Mouse (Mus musculus): Measurements from ENCODE around the gene Cadps. TPM values are rescaled to one million over a fixed set of nuclear protein-coding genes. Genes with fewer than 3 reads are reported as not detected.

Cadps gene
- polyA plus RNA-seq, 1 experiment from 2014 or later, result 2.3 TPM

- Histone ChIP-seq H3K4me2 (ENCODE audit: low read depth, low read length) (no peak overlapping the region), H3K27me3 (ENCODE audit: control insufficient read depth, insufficient read depth, low read length) (peaks cover 95% of the 10 kb centered on the region), H3K9me3 (replicated peaks; ENCODE audit: control insufficient read depth, low read length) (no peaks in the 10 kb centered on the region), H3K27ac (ENCODE audit: low read length) (no peak overlapping the region), H3K36me3 (ENCODE audit: control insufficient read depth, insufficient read depth, low read length) (no peaks in the 10 kb centered on the region), H3K9ac (ENCODE audit: low read length) (no peak overlapping the region), H3K4me1 (ENCODE audit: control insufficient read depth, insufficient read depth, low read length) (peaks cover 13% of the 10 kb centered on the region), H3K4me3 (replicated peaks; ENCODE audit: low read length) (no peak overlapping the region)
- WGBS, result 5% methylated on average over 24 of the region's 24 CpGs
- ATAC-seq (ENCODE audit: insufficient read depth, low FRiP score), result no peak
Observed at GRCm38 (mm10) chr14:12341789-12342457, 481.0 kb downstream of the Cadps start.

DNA sequence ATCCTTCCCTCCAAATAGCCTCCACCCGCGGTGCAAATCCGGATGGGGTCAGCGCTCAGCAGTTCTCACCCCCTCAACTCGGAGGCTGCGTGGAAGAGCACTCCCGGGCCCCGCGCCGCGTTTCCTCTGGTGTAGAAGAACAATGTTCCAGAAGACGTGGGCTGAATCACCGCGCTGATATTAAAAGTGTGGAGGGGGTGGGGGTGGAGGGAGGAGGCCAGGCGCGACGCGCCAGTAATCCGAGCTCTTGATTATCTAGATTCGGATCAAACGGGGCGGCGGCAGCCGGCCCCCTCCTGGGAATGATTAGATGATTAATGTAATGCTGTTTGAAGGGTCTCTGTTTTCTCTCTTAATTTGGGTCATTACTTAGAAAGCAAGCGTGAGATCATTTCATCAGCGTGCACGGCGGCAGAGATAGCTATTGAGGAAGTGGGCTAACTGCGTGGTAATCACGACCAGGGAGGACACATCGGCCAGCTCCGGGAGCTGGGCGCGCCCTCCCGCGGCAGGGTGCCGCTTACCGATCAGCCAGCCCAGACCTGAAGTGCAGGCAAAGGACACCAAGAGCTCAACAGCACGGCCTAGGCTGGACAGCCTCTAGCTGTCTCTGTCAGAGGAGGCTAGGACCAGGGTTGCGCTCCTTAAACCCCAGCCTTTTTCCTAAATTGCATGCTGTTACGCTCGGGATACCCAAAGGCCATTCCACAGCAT lies 481.6 kb downstream of the Cadps start:
- no peak overlapping the region for H3K9ac ChIP-seq (ENCODE audit: low read length)
- H3K4me3 ChIP-seq (replicated peaks; ENCODE audit: low read length), result peak overlapping the region; percentile 22
- WGBS, result 1% methylated on average over 42 of the region's 42 CpGs
- no peak for ATAC-seq (ENCODE audit: insufficient read depth, low FRiP score)
- peak overlapping the region; percentile 36 for H3K4me2 ChIP-seq (ENCODE audit: low read depth, low read length)
- no peak overlapping the region for H3K27ac ChIP-seq (ENCODE audit: low read length)
- H3K27me3 ChIP-seq (ENCODE audit: control insufficient read depth, insufficient read depth, low read length), result peaks cover 95% of the 10 kb centered on the region
- H3K9me3 ChIP-seq (replicated peaks; ENCODE audit: control insufficient read depth, low read length), result no peaks in the 10 kb centered on the region
- H3K36me3 ChIP-seq (ENCODE audit: control insufficient read depth, insufficient read depth, low read length), result no peaks in the 10 kb centered on the region
- H3K4me1 ChIP-seq (ENCODE audit: control insufficient read depth, insufficient read depth, low read length), result peaks cover 13% of the 10 kb centered on the region

GRCm38 (mm10) chr14:12340238-12341074 lies 482.4 kb downstream of the Cadps start:
- no peak overlapping the region for H3K4me3 ChIP-seq (replicated peaks; ENCODE audit: low read length)

DNA sequence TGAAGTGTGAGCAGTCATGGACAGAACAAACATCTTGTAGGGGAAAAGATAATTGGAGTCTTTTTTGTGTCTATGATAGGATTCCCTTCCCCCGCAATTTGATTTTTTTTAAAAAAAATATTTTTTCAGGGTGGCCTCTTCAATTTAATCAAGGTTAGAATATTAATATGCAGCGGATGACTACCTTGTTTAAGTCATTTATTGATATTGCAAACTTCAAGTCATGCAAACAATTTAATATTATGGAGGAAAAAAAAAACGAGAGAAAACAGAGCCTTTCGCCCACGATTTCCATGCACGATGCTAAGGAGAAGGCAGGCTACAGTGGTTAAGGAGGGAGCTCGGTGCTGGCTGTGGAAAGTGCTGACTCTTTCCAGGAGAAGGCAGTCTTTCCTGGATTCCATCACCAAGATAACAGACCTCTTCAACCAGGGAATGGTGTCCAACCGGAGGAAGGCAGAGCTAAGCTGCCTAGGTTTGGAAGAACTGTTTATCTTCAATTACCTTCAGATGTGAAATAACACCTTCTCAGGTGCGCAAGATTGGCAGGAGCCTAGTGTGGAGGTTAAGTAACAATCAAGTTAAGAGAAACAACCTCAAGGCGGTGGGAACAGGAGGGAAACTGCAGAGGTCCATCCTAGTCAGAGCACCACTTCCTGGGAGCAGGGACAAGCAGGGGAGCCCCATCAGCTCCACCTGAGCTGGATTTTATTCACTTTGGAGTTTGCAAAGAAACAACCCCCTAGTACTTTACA lies 483.9 kb downstream of the Cadps start:
- peaks cover 5% of the 10 kb centered on the region; the same call in 1 of the 2 replicates for H3K4me1 ChIP-seq (ENCODE audit: control insufficient read depth, insufficient read depth, low read length)
- no peak overlapping the region for H3K4me3 ChIP-seq (replicated peaks; ENCODE audit: low read length)
- H3K9ac ChIP-seq (ENCODE audit: low read length), result no peak overlapping the region
- H3K27ac ChIP-seq (ENCODE audit: low read length), result no peak overlapping the region
- no peak overlapping the region for H3K4me2 ChIP-seq (ENCODE audit: low read depth, low read length)
- H3K9me3 ChIP-seq (replicated peaks; ENCODE audit: control insufficient read depth, low read length), result no peaks in the 10 kb centered on the region
- ATAC-seq (ENCODE audit: insufficient read depth, low FRiP score), result no peak
- peaks cover 85% of the 10 kb centered on the region for H3K27me3 ChIP-seq (ENCODE audit: control insufficient read depth, insufficient read depth, low read length)
- WGBS, result 3% methylated on average over 10 of the region's 10 CpGs
- no peaks in the 10 kb centered on the region for H3K36me3 ChIP-seq (ENCODE audit: control insufficient read depth, insufficient read depth, low read length)

More at GRCm38 (mm10) chr14:12340238-12341074, 482.4 kb downstream of the Cadps start:
- H3K9ac ChIP-seq (ENCODE audit: low read length), result no peak overlapping the region
- no peak overlapping the region for H3K4me2 ChIP-seq (ENCODE audit: low read depth, low read length)
- WGBS, result 2% methylated on average over 19 of the region's 19 CpGs
- H3K36me3 ChIP-seq (ENCODE audit: control insufficient read depth, insufficient read depth, low read length), result no peaks in the 10 kb centered on the region
- no peaks in the 10 kb centered on the region for H3K9me3 ChIP-seq (replicated peaks; ENCODE audit: control insufficient read depth, low read length)
- no peak for ATAC-seq (ENCODE audit: insufficient read depth, low FRiP score)
- no peak overlapping the region for H3K27ac ChIP-seq (ENCODE audit: low read length)
- H3K27me3 ChIP-seq (ENCODE audit: control insufficient read depth, insufficient read depth, low read length), result peaks cover 95% of the 10 kb centered on the region
- peaks cover 13% of the 10 kb centered on the region for H3K4me1 ChIP-seq (ENCODE audit: control insufficient read depth, insufficient read depth, low read length)

- H3K27me3 ChIP-seq (ENCODE audit: control insufficient read depth, insufficient read depth, low read length), result peaks cover 77% of the 10 kb centered on the region
- no peak overlapping the region for H3K4me3 ChIP-seq (replicated peaks; ENCODE audit: low read length)
- 5% methylated on average over 16 of the region's 16 CpGs for WGBS
- ATAC-seq (ENCODE audit: insufficient read depth, low FRiP score), result no peak
- peaks cover 5% of the 10 kb centered on the region; the same call in 1 of the 2 replicates for H3K4me1 ChIP-seq (ENCODE audit: control insufficient read depth, insufficient read depth, low read length)
- H3K9me3 ChIP-seq (replicated peaks; ENCODE audit: control insufficient read depth, low read length), result no peaks in the 10 kb centered on the region
- no peak overlapping the region for H3K27ac ChIP-seq (ENCODE audit: low read length)
- H3K9ac ChIP-seq (ENCODE audit: low read length), result no peak overlapping the region
- no peak overlapping the region for H3K4me2 ChIP-seq (ENCODE audit: low read depth, low read length)
- H3K36me3 ChIP-seq (ENCODE audit: control insufficient read depth, insufficient read depth, low read length), result no peaks in the 10 kb centered on the region
Observed at GRCm38 (mm10) chr14:12337998-12338809, 484.7 kb downstream of the Cadps start.

- Histone ChIP-seq H3K36me3 (ENCODE audit: control insufficient read depth, insufficient read depth, low read length) (no peaks in the 10 kb centered on the region), H3K4me1 (ENCODE audit: control insufficient read depth, insufficient read depth, low read length) (peaks cover 5% of the 10 kb centered on the region; the same call in 1 of the 2 replicates), H3K9ac (ENCODE audit: low read length) (no peak overlapping the region), H3K27ac (ENCODE audit: low read length) (no peak overlapping the region), H3K4me2 (ENCODE audit: low read depth, low read length) (no peak overlapping the region), H3K4me3 (replicated peaks; ENCODE audit: low read length) (no peak overlapping the region), H3K9me3 (replicated peaks; ENCODE audit: control insufficient read depth, low read length) (no peaks in the 10 kb centered on the region), H3K27me3 (ENCODE audit: control insufficient read depth, insufficient read depth, low read length) (peaks cover 70% of the 10 kb centered on the region)
- WGBS, result 14% methylated on average over 8 of the region's 8 CpGs
- ATAC-seq (ENCODE audit: insufficient read depth, low FRiP score), result no peak
Observed at GRCm38 (mm10) chr14:12337421-12337997, 485.4 kb downstream of the Cadps start.

DNA sequence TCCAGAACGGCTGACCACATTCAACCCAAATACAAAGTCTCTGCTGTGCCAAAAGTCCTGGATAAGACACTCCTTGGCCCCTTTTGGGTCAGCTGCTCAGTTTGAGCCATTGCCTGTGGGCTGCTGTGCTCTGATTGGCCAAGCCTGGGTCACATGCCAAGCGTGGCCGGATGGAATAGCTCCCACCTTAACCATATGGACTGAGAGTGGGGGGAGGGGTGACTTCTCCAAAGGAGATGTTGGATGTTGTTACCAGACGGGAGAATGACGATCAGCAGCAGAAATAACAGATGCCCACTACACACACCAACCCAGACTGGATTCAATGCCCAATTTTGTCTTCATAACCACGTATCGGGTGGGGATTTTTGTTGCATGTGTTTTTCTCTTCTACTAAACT lies 488.0 kb downstream of the Cadps start:
- H3K27me3 ChIP-seq (ENCODE audit: control insufficient read depth, insufficient read depth, low read length), result peaks cover 46% of the 10 kb centered on the region
- 40% methylated on average over 7 of the region's 7 CpGs for WGBS

DNA sequence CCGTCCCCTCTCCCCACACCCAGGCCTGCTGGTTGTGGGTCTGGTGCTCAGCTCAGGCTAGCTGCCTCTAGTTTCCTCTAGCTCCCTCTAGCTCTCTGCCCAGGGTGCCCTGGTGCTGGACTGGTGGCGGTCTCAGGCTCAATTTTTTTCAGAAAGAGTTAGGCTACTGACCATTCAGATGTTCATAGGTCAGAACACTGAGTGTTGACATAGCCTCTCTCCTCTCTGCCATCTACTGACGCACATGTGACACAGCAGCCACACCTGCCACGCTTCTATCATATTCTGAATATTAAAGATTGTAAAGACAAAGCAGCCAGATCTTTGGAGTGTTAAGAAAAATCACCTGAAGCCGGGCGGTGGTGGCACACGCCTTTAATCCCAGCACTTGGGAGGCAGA lies 489.3 kb downstream of the Cadps start:
- ATAC-seq (ENCODE audit: insufficient read depth, low FRiP score), result no peak; the same call in 1 of the 2 replicates
- Histone ChIP-seq H3K27ac (ENCODE audit: low read length) (no peak overlapping the region), H3K4me3 (replicated peaks; ENCODE audit: low read length) (no peak overlapping the region), H3K9me3 (replicated peaks; ENCODE audit: control insufficient read depth, low read length) (no peaks in the 10 kb centered on the region), H3K27me3 (ENCODE audit: control insufficient read depth, insufficient read depth, low read length) (peaks cover 36% of the 10 kb centered on the region), H3K4me1 (ENCODE audit: control insufficient read depth, insufficient read depth, low read length) (no peaks in the 10 kb centered on the region), H3K4me2 (ENCODE audit: low read depth, low read length) (no peak overlapping the region), H3K36me3 (ENCODE audit: control insufficient read depth, insufficient read depth, low read length) (no peaks in the 10 kb centered on the region), H3K9ac (ENCODE audit: low read length) (no peak overlapping the region)
- 78% methylated on average over 7 of the region's 7 CpGs for WGBS

More for the DNA sequence above, 488.0 kb downstream of the Cadps start:
- H3K27ac ChIP-seq (ENCODE audit: low read length), result no peak overlapping the region
- no peak overlapping the region for H3K4me2 ChIP-seq (ENCODE audit: low read depth, low read length)
- H3K9ac ChIP-seq (ENCODE audit: low read length), result no peak overlapping the region
- no peaks in the 10 kb centered on the region for H3K9me3 ChIP-seq (replicated peaks; ENCODE audit: control insufficient read depth, low read length)
- no peak for ATAC-seq (ENCODE audit: insufficient read depth, low FRiP score)
- no peak overlapping the region for H3K4me3 ChIP-seq (replicated peaks; ENCODE audit: low read length)
- H3K36me3 ChIP-seq (ENCODE audit: control insufficient read depth, insufficient read depth, low read length), result no peaks in the 10 kb centered on the region
- no peaks in the 10 kb centered on the region for H3K4me1 ChIP-seq (ENCODE audit: control insufficient read depth, insufficient read depth, low read length)
